Mouse (Mus musculus) E14TG2a.4 (cell line): ENCODE measurements around the gene Cacng1.

ENCODE experiments used
- CTCF ChIP-seq: conservative IDR thresholded peaks from 2 replicates; pipeline ENCODE4 v1.5.1; 2014; ENCODE audit warnings: low read length
- NANOG ChIP-seq: IDR thresholded peaks from 2 replicates; pipeline ENCODE4 v1.6.1; 2014; ENCODE audit warnings: borderline replicate concordance, low read length, mixed read lengths
- POU5F1 ChIP-seq: IDR thresholded peaks from 2 replicates; pipeline ENCODE4 v1.6.1; 2014; ENCODE audit warnings: low read length, borderline replicate concordance

GRCm38 (mm10) chr11:107759516-107759915 lies 43.2 kb upstream of the Cacng1 start:
- TF ChIP-seq CTCF: no peak
- no peak for TF ChIP-seq POU5F1
- no peak for TF ChIP-seq NANOG
